Mouse (Mus musculus): ENCODE results near the gene Lin7b. TPM values are rescaled to one million over a fixed set of nuclear protein-coding genes. Genes with fewer than 3 reads are reported as not detected.

Gene Lin7b
- polyA plus RNA-seq, 1 experiment: 0.94 TPM

DNA sequence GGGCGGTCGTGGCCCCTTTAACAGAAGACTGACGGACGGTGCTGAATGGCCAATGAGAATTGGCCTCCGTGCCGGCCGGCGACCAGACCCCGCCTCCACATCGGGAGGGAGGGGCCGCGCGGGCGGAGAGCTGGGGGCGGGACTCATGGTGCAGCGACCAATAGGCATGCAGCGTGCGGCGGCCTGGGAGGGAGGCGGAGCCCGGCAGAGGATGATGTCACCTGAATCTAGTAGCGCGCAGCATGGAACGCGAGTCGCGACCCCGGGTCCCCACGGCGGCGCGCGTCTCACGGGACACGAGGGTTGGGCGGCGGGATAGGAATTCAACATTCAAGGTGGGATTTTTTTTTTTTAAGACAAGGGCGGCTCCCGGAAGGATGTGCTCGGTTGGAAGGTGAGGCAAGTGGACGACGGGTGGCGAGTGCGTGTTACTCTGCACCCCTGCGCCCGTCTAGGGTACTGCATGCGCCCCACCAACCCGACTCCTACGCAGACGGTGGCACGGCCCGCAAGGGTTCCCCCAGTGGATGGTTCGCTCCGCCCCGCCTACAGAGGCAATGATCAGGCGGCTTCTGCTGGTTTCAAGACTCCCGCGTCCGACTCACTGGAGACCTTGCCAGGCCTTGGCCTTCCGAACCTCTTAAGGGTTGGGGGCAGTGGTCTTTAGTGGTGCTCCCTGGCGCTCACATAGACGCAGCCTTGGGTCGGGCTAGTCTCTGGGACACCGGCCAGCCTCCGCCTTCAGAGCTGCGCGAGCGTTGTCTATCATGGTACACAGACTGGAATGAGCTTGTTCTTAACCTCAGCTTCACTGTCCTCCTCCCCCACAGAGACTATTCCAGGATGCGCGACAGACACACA is 3.1 kb downstream of the Lin7b start:
- Histone ChIP-seq H3K27me3 (ENCODE audit: control insufficient read depth, insufficient read depth, insufficient read length) (no peaks in the 10 kb centered on the region), H3K36me3 (ENCODE audit: control insufficient read depth, insufficient read depth) (peaks cover 4% of the 10 kb centered on the region), H3ac (ENCODE audit: control insufficient read depth, insufficient read length, low read depth) (peak overlapping the region; percentile 55), H3K79me3 (ENCODE audit: low read depth) (no peaks in the 10 kb centered on the region), H3K4me3 (ENCODE audit: insufficient read depth, poor library complexity, severe bottlenecking) (peak overlapping the region; percentile 36), H3K79me2 (ENCODE audit: control insufficient read depth, insufficient read depth) (no peaks in the 10 kb centered on the region)
- TF ChIP-seq CEBPB (IDR thresholded peaks at IDR 0.05; ENCODE audit: low read depth) (no peak), MAX (IDR thresholded peaks at IDR 0.05) (peak; percentile 28), MYOD1 (IDR thresholded peaks at IDR 0.05; ENCODE audit: control insufficient read depth, insufficient read length, low read depth) (no peak), FOSL1 (IDR thresholded peaks at IDR 0.05; ENCODE audit: insufficient read depth, low read length, poor library complexity, severe bottlenecking) (no peak), CTCF (IDR thresholded peaks at IDR 0.05; ENCODE audit: control insufficient read depth, insufficient read depth, insufficient read length) (peak; percentile 85), USF1 (IDR thresholded peaks at IDR 0.05; ENCODE audit: low read depth) (no peak)

DNA sequence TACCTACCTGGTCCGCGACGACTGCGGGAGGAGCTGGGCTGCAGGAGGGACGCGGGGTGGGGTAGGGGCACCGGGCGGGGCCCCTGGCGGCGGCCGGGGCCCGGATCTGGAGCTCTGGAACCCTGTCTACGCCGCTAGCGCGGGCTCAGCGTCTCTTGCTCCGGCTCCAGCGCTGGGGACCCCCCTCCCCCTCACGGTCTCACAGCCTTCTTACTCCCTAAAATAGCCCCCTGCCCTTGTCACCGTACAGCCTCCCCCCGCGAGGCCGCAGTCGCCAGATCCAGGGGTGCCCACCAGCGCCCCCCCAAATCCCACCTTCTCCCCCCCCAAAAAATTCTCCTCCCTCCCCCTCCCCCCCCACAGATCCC is 3.7 kb downstream of the Lin7b start, which contains the start of gene Ppfia3:
Gene Ppfia3 (minus strand): TSS at position 368 of the 368 bp plus-strand sequence.
- TF ChIP-seq CTCF (IDR thresholded peaks at IDR 0.05; ENCODE audit: control insufficient read depth, insufficient read depth, insufficient read length) (no peak), MAX (IDR thresholded peaks at IDR 0.05) (no peak), MYOD1 (IDR thresholded peaks at IDR 0.05; ENCODE audit: control insufficient read depth, insufficient read length, low read depth) (no peak), USF1 (IDR thresholded peaks at IDR 0.05; ENCODE audit: low read depth) (no peak), FOSL1 (IDR thresholded peaks at IDR 0.05; ENCODE audit: insufficient read depth, low read length, poor library complexity, severe bottlenecking) (no peak), MYOG (IDR thresholded peaks at IDR 0.05; ENCODE audit: control insufficient read depth, extremely low read depth, insufficient read length) (no peak), CEBPB (IDR thresholded peaks at IDR 0.05; ENCODE audit: low read depth) (no peak)
- no peaks in the 10 kb centered on the region for H3K36me3 ChIP-seq (ENCODE audit: control insufficient read depth, insufficient read depth)
- no peaks in the 10 kb centered on the region for H3K79me3 ChIP-seq (ENCODE audit: low read depth)
- peak within 1 kb of the TSS; percentile 55 for H3ac ChIP-seq (ENCODE audit: control insufficient read depth, insufficient read length, low read depth)
- peak within 1 kb of the TSS; percentile 36 for H3K4me3 ChIP-seq (ENCODE audit: insufficient read depth, poor library complexity, severe bottlenecking)
- H3K79me2 ChIP-seq (ENCODE audit: control insufficient read depth, insufficient read depth): no peaks in the 10 kb centered on the region
- no peaks in the 10 kb centered on the region for H3K27me3 ChIP-seq (ENCODE audit: control insufficient read depth, insufficient read depth, insufficient read length)

DNA sequence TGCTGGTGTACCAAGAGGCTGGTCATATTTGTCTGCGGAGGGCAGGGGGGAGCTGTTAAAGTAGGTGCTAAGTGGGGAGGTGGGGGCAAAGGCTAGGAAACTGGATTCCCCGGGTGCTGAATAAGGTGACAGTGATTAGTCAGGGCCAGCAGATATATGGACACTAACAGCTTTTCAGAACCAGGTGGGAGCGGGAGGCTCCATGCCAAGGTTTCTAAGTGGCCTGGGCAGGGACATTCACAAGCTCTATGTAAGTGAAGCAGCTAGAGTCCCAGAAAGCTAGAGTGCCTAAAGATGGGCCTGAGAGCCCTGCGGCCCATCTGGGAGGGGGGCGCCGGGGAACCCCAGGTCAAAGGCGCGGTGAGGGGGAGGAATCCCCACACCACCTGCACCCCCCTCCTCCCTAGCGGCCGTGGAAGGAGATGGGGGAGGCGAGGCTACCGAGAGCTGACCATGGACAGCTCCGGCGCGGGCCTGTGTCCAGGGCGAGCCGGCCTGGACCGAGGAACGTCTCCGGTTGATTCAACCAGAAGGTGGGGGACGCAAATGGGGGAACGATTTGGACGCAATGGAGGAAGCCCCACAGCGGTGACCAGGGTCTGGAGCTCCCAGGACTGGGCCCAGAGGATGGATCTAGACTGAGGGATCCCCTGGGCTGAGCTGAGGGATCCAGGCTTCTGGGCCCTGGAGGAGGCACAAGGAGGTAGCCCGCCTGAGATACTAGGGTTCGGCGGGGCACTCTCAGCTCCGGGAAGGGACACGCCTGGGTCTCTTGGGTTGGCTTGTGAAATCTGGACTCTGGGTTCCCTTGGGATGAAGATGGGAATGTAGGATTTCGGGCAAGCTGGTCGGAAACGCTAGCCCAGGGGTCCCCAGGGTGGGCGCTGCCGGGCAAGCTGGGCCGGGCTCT is 4.4 kb downstream of the Lin7b start:
- H3K36me3 ChIP-seq (ENCODE audit: control insufficient read depth, insufficient read depth): no peaks in the 10 kb centered on the region
- TF ChIP-seq CEBPB (IDR thresholded peaks at IDR 0.05; ENCODE audit: low read depth) (no peak), MAX (IDR thresholded peaks at IDR 0.05) (no peak), FOSL1 (IDR thresholded peaks at IDR 0.05; ENCODE audit: insufficient read depth, low read length, poor library complexity, severe bottlenecking) (no peak), USF1 (IDR thresholded peaks at IDR 0.05; ENCODE audit: low read depth) (no peak), MYOG (IDR thresholded peaks at IDR 0.05; ENCODE audit: control insufficient read depth, extremely low read depth, insufficient read length) (no peak), CTCF (IDR thresholded peaks at IDR 0.05; ENCODE audit: control insufficient read depth, insufficient read depth, insufficient read length) (no peak), MYOD1 (IDR thresholded peaks at IDR 0.05; ENCODE audit: control insufficient read depth, insufficient read length, low read depth) (no peak)
- H3ac ChIP-seq (ENCODE audit: control insufficient read depth, insufficient read length, low read depth): peak overlapping the region; percentile 42
- peak overlapping the region; percentile 31 for H3K4me3 ChIP-seq (ENCODE audit: insufficient read depth, poor library complexity, severe bottlenecking)
- H3K79me2 ChIP-seq (ENCODE audit: control insufficient read depth, insufficient read depth): no peaks in the 10 kb centered on the region
- no peaks in the 10 kb centered on the region for H3K27me3 ChIP-seq (ENCODE audit: control insufficient read depth, insufficient read depth, insufficient read length)
- no peaks in the 10 kb centered on the region for H3K79me3 ChIP-seq (ENCODE audit: low read depth)

- H3K36me3 ChIP-seq (ENCODE audit: control insufficient read depth, insufficient read depth): no peaks in the 10 kb centered on the region
- H3ac ChIP-seq (ENCODE audit: control insufficient read depth, insufficient read length, low read depth): no peak overlapping the region
- H3K79me3 ChIP-seq (ENCODE audit: low read depth): no peaks in the 10 kb centered on the region
- TF ChIP-seq USF1 (IDR thresholded peaks at IDR 0.05; ENCODE audit: low read depth) (no peak), MAX (IDR thresholded peaks at IDR 0.05) (no peak), FOSL1 (IDR thresholded peaks at IDR 0.05; ENCODE audit: insufficient read depth, low read length, poor library complexity, severe bottlenecking) (no peak), CTCF (IDR thresholded peaks at IDR 0.05; ENCODE audit: control insufficient read depth, insufficient read depth, insufficient read length) (no peak), CEBPB (IDR thresholded peaks at IDR 0.05; ENCODE audit: low read depth) (no peak), MYOG (IDR thresholded peaks at IDR 0.05; ENCODE audit: control insufficient read depth, extremely low read depth, insufficient read length) (no peak), MYOD1 (IDR thresholded peaks at IDR 0.05; ENCODE audit: control insufficient read depth, insufficient read length, low read depth) (no peak)
- no peak overlapping the region for H3K4me3 ChIP-seq (ENCODE audit: insufficient read depth, poor library complexity, severe bottlenecking)
- H3K79me2 ChIP-seq (ENCODE audit: control insufficient read depth, insufficient read depth): no peaks in the 10 kb centered on the region
- no peaks in the 10 kb centered on the region for H3K27me3 ChIP-seq (ENCODE audit: control insufficient read depth, insufficient read depth, insufficient read length)
Observed at GRCm38 (mm10) chr7:45363983-45364382, 6.4 kb downstream of the Lin7b start.

DNA sequence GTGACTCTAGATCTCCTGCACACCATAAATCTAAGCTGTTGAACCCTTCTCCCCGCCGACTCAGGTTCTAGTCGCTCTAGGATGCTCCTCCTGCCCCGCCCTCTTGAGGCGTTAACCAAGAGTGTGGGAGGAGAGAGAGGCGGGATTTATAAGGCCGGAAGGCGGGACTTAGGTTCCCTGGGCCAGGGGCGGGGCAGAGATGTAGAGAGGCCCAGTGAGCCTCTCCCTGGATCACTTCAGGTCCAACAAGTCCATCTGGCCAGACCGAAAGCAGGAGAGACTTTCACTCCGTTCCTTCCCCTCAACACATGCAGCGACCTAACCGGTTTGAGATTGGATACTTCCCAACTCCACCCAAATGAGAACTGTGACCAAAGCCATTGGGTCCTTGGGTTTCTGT is 7.6 kb downstream of the Lin7b start:
- TF ChIP-seq CEBPB (IDR thresholded peaks at IDR 0.05; ENCODE audit: low read depth) (no peak), MYOD1 (IDR thresholded peaks at IDR 0.05; ENCODE audit: control insufficient read depth, insufficient read length, low read depth) (no peak), FOSL1 (IDR thresholded peaks at IDR 0.05; ENCODE audit: insufficient read depth, low read length, poor library complexity, severe bottlenecking) (no peak), USF1 (IDR thresholded peaks at IDR 0.05; ENCODE audit: low read depth) (no peak), MAX (IDR thresholded peaks at IDR 0.05) (no peak), CTCF (IDR thresholded peaks at IDR 0.05; ENCODE audit: control insufficient read depth, insufficient read depth, insufficient read length) (no peak), MYOG (IDR thresholded peaks at IDR 0.05; ENCODE audit: control insufficient read depth, extremely low read depth, insufficient read length) (no peak)
- Histone ChIP-seq H3ac (ENCODE audit: control insufficient read depth, insufficient read length, low read depth) (no peak overlapping the region), H3K36me3 (ENCODE audit: control insufficient read depth, insufficient read depth) (no peaks in the 10 kb centered on the region), H3K79me2 (ENCODE audit: control insufficient read depth, insufficient read depth) (no peaks in the 10 kb centered on the region), H3K4me3 (ENCODE audit: insufficient read depth, poor library complexity, severe bottlenecking) (no peak overlapping the region), H3K79me3 (ENCODE audit: low read depth) (no peaks in the 10 kb centered on the region), H3K27me3 (ENCODE audit: control insufficient read depth, insufficient read depth, insufficient read length) (no peaks in the 10 kb centered on the region)

Measured in C2C12 (cell line).